18 mouse cellular contexts compared by ENCODE assay signal in the genomic region with DNA sequence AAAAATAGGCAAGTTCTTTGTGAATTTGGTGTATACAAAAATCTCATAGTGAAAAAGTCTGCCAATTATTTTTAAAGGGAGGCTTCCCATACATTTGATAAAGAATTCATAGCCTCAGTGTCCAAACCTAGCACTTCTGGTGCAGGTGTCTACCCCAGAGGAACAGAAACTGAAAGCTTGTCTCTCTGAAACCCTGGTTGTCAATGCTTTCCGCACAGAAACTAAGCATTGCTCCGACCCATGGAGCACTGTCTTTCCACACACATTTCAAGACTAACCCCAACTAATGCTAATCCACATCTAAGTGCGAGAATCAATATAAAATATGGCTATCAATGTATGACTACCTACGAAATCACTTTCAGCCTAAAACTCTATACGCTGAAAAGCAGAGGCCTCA.
"Had no signal": no experiment of that assay in that cellular context is flagged by ENCODE, and none has a peak within 500 bp of the region (broad histone marks: within the 10 kb centered on the region; RNA-seq: fewer than 3 reads in every experiment).

No protein-coding gene starts in this region.

- H3K36me3 ChIP-seq: midbrain, embryonic 15.5 days had no signal

- H3K4me1 ChIP-seq: liver, embryonic 12.5 days; megakaryocyte, embryonic 14.5 days; midbrain, embryonic 13.5 days; midbrain, embryonic 15.5 days; neural tube, embryonic 13.5 days; neural tube, embryonic 15.5 days had no signal

- DNase-seq: lung, adult 18-20 months; lung, postnatal 14 days; lung, postnatal 36 days; right cerebral cortex, postnatal 14 days; thymus, adult 18-20 months; thymus, postnatal 25 days; thymus, postnatal 4 days had no signal

- H3K4me3 ChIP-seq: liver, embryonic 12.5 days; megakaryocyte, embryonic 14.5 days; midbrain, embryonic 13.5 days; midbrain, embryonic 15.5 days; myocyte; neural tube, embryonic 13.5 days; neural tube, embryonic 15.5 days had no signal

- H3K9ac ChIP-seq: liver, embryonic 12.5 days; liver, embryonic 14.5 days; lung, embryonic 14.5 days; midbrain, embryonic 13.5 days; midbrain, embryonic 15.5 days; neural tube, embryonic 13.5 days; neural tube, embryonic 15.5 days had no signal

- ATAC-seq: liver, embryonic 12.5 days; midbrain, embryonic 13.5 days; midbrain, embryonic 15.5 days had no signal

- H3K27me3 ChIP-seq: liver, embryonic 12.5 days; megakaryocyte, embryonic 14.5 days; midbrain, embryonic 13.5 days; midbrain, embryonic 15.5 days; neural tube, embryonic 13.5 days; neural tube, embryonic 15.5 days had no signal

- H3K27ac ChIP-seq: liver, embryonic 12.5 days; liver, embryonic 14.5 days; macrophage; midbrain, embryonic 13.5 days; midbrain, embryonic 15.5 days; neural tube, embryonic 13.5 days; neural tube, embryonic 15.5 days had no signal

- H3K9me3 ChIP-seq: midbrain, embryonic 15.5 days; neural tube, embryonic 15.5 days had no signal

- H3K4me2 ChIP-seq: liver, embryonic 12.5 days; lung, embryonic 14.5 days; midbrain, embryonic 11.5 days; midbrain, embryonic 13.5 days; midbrain, embryonic 15.5 days; neural tube, embryonic 13.5 days; neural tube, embryonic 15.5 days had no signal
